Mouse (Mus musculus) E14TG2a.4 (cell line): ENCODE measurements around the gene Ccdc144b.

Experiments
- H3K27me3 ChIP-seq: 2 replicates; pipeline ENCODE4 v1.6.1; 2014; ENCODE audit warnings: low read length, control low read depth; ENCODE audit not compliant: insufficient read depth
- H3K36me3 ChIP-seq: 2 replicates; pipeline ENCODE4 v1.6.1; 2014; ENCODE audit warnings: low read length, control low read depth; ENCODE audit not compliant: insufficient read depth
- H3K4me1 ChIP-seq: replicated peaks from 2 replicates; pipeline ENCODE4 v1.6.1; 2014; ENCODE audit warnings: low read depth, low read length, control low read depth
- H3K4me3 ChIP-seq: replicated peaks from 2 replicates; pipeline ENCODE4 v1.5.1; 2014; ENCODE audit warnings: mild to moderate bottlenecking, low read length
- H3K9me3 ChIP-seq: 2 replicates; pipeline ENCODE4 v1.6.1; 2014; ENCODE audit warnings: low read length, control low read depth
- CTCF ChIP-seq: conservative IDR thresholded peaks from 2 replicates; pipeline ENCODE4 v1.5.1; 2014; ENCODE audit warnings: low read length
- POU5F1 ChIP-seq: IDR thresholded peaks from 2 replicates; pipeline ENCODE4 v1.6.1; 2014; ENCODE audit warnings: low read length, borderline replicate concordance

The Ccdc144b gene

DNA sequence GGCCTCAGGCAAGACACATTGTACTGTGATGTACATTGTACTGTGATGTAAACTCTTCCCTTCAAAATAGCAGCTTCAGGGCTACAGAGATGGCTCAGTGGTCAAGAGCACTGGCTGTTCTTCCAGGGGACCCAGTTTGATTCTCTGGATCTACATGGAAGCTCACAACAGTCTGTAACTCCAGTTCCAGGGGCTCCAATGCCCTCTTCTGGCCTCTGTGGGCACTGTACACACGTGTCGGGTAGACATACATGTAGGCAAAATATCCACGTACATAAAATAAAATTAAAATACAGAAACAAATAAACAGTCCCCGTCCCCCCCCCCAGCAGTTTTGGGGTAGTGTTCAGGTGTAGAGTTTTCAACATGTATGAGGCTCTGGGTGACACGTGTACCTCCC is 90.4 kb downstream of the Ccdc144b start:
- Histone ChIP-seq H3K36me3 (peaks cover 60% of the 10 kb centered on the region), H3K9me3 (no peaks in the 10 kb centered on the region), H3K27me3 (no peaks in the 10 kb centered on the region), H3K4me3 (no peak overlapping the region), H3K4me1 (no peaks in the 10 kb centered on the region)
- TF ChIP-seq POU5F1 (no peak), CTCF (0 out of 2 replicates have a peak, but pooled peaks have one; percentile 8)
